Mouse (Mus musculus) neutrophil, adult 5-6 weeks (primary cell): Measurements from ENCODE around the gene Slc25a10. TPM values are rescaled to one million over a fixed set of nuclear protein-coding genes. Genes with fewer than 3 reads are reported as not detected.

Source experiments
- ATAC-seq: fragments of 151-379, 151-347 bp; 2 replicates; pipeline ENCODE4 v1.8.0; 2017; ENCODE audit warnings: mild to moderate bottlenecking, moderate TSS enrichment; ENCODE audit not compliant: insufficient number of reproducible peaks, poor library complexity, low FRiP score, severe bottlenecking; ENCODE audit errors: extremely low read depth
- total RNA-seq: library from RNA; stranded (forward); fragments of 200-1000 nt; gene quantifications from 2 replicates; pipeline ENCODE4 v1.2.3, GENCODE M21; 2017

The Slc25a10 gene
- 5.0 and 7.9 TPM in 2 replicates for total RNA-seq

DNA sequence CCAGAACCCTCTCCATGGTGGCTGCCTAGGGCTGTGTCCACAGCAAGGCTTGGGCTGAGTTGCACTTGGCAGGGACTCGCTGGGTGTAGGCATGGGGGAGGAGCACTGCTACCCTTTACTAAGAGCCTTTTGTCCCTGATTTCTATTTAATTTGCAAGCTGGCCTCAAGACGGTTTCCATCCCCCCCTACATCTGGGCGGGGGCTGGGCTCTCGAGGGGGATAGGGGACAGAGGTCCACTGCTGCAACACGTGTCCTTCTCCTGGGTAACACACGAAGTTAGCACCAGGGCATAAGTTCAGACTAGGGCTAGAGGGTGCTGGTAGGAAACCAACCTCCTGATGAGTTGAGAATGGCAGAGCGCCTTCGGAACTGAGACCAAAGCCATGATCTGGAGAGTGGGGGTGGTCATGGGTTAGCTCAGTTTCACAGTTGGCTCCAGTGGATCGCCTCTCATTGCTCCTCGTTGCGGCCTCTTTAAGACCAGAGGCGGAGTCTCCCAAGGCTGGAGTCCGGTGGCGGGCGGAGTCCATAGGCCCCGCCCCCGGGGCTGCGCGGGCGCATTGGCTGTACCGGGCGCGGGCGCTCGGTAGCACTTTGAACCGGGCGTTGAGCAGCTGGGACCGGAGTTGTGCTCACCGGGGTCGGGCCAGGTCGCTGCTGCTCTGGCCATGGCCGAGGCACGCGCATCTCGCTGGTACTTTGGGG lies at the start of gene Slc25a10:
Slc25a10 (plus strand) TSS at position 524 of the 707 bp plus-strand sequence.
- peak; percentile 46 for ATAC-seq

DNA sequence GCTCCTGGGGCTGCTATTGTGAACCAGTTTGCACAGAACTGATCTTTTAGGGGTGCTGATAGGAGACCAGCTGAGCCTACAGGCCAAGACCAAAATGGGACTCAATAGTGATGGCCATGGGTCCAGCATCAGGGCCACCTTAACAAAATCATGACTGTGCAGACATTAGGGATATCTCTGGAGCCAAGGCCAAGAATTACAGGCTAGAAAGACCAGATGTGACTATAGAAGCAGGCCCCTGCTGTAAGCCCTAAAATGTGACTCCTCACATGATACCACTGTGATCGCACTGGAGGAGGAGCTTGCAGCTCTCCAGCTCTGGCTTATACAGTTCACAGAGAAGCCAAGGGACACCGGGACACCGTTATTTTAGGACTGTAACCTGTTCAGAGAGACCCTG lies 49.3 kb upstream of the Slc25a10 start, which contains the start of gene Tspan10:
Tspan10 (plus strand) TSS at position 301 of the 400 bp plus-strand sequence.
- ATAC-seq = no peak

DNA sequence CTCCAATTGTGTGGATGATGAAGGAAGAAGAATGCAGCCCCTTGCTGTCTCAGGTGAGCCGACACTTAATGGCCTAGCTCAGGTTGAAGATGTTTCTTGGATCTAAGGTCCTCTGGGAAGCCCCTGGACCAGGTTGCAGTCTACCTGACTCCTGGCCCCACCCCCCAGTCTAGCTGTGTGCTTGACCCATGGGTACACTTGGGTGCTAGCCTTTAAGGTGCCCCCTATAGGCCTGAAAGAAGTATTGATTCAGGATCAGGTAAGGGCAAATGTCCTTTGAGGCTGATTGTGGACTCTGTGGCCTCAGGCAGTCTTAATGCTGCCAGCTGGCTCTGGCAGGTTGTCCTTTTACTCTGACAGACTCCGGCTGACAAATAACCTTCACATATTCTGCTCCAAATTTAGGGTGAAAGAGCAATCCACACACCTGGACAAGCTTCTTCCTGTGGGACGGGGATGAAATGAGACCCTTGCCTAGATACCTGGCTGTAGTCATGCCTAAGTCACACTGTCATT lies 48.8 kb upstream of the Slc25a10 start:
- ATAC-seq = no peak

DNA sequence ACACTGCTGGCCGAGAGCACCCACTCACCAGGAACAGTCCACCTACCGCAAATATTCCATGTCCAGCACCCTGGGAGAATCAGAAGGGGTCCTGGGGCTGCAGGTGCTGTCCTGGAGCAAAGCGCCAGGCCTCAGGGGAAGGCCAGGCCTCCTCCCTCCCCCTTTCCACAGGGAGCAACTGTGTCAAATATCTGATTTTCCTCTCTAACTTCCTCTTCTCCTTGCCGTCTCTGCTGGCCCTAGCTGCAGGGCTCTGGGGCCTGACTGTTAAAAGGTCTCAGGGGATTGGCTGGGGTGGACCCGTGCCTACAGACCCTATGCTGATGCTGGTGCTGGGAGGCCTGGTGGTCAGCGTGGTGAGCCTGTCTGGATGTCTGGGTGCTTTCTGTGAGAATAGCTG lies 47.5 kb upstream of the Slc25a10 start:
- no peak for ATAC-seq

DNA sequence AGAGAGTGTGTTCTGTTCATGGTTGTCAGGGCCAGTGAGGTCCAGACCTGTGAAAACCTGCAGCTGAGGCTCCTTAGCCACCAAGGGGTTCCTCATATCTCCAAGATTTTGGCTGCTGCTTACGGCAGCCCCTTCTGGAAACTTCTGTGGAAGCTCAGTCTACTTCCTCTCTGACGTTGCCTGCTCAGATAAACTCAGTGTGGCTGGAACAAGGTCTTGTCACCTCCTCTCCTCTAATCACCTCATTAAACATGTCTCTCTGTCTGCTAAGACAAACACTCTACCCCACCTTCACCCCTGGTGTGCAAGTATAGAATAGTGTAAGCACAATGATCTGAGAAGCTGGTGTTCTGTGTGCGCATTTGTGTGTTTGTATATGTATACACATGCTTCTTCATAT lies 46.2 kb upstream of the Slc25a10 start:
- ATAC-seq = no peak

DNA sequence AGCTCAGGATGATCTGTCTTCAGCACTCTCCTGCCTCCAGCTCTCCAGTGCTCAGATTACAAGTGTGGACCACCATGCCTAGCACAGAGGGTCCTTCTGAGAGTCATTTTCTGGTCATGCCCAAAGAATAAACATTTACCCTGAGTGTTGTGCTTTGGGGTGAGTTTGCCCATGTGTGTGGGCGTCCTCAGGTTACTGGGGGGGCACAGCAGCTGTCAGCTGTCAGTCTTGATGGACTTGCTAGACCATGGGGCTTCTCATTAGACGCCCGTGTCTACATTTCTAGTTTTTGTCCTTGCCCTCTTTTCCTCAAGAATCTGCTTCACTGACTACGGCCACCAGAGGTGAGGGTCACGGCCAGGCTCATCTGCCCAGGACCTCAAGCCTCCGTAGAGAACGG lies 44.5 kb upstream of the Slc25a10 start:
- no peak for ATAC-seq

DNA sequence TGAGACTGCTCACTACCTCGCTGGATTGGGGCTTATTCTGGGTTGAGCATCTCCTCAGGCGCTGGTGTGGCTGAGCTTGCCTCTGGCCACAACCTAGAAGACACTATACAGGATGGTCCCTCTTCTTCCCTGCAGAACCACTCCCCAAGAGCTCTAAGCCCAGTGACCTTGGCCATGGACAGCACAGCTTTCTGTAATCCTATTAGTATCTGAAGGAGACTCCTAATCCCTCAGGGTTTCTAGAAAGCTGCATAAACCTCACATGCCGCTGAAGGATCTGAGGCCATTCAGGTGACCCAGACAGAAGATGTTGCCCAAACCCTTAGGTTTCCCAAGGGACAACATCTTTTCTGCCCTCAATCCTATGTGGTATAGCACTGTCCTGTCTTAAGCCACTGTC lies 39.4 kb upstream of the Slc25a10 start:
- ATAC-seq = no peak

DNA sequence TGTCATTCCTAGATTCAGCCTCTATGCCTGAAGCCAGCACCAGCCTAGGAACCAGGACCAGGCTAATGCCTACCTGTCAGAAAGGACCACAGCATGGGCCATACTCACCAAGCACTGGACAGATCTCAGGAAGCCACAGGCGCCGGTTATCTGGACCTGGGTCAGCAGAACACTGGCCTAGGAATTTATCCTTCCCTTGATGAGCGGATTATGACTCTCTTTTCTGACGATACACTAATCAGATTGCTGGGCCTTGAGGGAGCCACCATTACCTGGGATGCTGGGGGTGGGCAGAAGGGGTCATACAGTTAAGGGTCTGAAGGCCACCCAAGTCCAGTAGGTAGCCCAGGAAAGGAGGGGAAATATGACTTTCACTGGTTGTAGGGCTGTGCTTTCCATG lies 38.3 kb upstream of the Slc25a10 start, which contains the start of gene Pde6g:
Pde6g (minus strand) TSS at position 195 of the 400 bp plus-strand sequence.
- no peak for ATAC-seq

DNA sequence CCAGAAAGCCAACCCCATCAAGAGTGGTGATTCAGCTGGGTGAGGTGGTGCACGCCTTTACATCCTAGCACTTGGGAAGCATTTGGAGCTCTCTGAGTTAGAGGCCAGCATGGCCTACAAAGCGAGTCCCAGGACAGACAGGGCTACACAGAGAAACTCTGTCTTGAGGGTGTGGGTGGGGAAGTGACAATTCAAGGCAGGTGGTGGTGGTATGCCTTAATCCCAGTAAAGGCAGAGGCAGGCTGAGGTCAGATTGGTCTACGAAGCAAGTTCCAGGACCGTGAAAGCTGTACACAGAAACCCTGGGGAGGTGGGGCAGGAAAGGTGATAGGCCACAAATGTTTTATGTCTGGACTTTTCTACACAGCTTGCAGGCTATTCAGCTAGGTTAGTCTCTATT lies 36.7 kb upstream of the Slc25a10 start:
- no peak for ATAC-seq

DNA sequence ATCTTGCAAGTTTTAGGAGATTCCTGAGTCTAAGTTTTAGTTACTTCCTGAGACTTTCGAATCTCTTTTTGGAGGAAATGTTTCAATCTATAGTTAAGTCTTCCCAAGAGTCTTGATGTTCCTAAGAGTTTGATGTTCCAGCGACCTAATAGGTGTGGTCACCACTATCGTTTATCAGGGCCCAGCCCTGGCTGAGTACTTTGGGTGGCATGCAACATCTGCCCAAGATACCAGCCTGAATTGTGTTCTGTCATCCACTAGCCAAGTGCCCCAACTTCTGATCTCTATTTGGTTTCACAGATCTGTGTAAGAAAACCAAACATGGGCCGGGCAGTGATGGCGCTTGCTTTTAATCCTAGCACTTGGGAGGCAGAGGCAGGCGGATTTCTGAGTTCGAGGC lies 36.2 kb upstream of the Slc25a10 start:
- no peak for ATAC-seq

DNA sequence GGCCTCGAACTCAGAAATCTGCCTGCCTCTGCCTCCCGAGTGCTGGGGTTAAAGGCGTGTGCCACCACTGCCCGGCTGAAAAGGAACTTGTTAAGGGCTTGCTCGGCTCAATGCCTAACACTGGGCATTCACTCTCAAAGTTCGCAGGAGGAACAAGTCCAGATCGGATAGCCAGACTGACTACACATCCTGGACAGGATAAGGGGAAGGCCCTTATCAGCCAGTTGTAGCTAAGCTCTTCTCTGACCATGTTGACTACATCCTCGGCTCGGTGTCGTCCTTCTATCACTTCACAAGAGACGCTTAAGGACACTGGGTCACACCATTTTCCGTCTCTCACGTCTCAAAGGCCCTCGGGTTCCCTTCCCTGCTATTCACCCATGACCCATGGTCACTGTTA lies 34.3 kb upstream of the Slc25a10 start:
- no peak for ATAC-seq

DNA sequence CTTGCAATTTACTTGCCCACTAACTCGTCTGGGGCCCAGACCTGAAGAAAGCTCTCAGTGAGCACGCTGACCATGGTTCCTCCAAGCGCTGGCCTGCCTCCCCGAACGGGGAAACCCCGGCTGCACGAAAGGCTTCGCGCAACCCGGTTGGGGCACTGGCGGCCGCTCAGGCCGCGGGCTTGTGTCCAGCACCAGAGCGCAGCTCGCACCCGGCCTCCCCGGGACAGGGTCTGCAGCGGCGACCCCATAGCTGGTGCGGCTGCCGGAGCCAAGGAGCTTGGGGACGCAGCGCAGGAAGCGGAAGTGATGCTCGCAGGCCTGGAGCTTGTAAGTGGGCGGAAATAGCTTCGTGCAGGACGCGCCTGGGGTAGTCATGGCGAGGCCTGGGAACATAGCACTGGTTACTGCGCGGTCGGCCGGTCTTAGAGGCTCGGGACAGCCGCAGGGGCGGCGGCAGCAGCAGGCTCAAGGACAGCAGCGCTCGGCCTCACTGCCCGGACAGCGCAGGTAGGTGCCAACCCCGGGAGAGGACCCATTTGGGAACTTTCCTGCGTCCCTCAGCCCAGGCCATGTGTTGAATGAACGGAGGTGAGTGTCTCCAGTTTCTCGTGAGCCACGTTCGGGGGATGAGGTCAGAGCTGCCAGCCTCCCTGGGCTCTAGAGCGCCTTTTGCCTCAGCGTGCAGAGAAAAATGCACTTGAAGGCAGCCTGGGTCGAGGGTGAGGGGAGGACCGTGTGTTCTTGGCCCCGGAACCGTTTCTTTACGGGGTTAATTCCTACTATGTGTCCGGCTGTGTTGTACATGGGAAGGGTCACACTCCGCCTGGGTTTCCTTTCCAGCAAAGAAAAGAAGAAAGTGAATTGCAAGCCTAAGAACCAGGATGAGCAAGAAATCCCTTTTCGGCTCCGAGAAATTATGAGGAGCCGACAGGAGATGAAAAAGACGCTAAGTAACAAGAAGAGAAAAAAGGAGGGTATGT lies 33.6 kb upstream of the Slc25a10 start, which contains the start of the genes Oxld1 and Ccdc137:
Oxld1 (minus strand) TSS at position 297 of the 980 bp plus-strand sequence.
Ccdc137 (plus strand) TSS at position 344 of the 980 bp plus-strand sequence.
- peak; percentile 86 for ATAC-seq

DNA sequence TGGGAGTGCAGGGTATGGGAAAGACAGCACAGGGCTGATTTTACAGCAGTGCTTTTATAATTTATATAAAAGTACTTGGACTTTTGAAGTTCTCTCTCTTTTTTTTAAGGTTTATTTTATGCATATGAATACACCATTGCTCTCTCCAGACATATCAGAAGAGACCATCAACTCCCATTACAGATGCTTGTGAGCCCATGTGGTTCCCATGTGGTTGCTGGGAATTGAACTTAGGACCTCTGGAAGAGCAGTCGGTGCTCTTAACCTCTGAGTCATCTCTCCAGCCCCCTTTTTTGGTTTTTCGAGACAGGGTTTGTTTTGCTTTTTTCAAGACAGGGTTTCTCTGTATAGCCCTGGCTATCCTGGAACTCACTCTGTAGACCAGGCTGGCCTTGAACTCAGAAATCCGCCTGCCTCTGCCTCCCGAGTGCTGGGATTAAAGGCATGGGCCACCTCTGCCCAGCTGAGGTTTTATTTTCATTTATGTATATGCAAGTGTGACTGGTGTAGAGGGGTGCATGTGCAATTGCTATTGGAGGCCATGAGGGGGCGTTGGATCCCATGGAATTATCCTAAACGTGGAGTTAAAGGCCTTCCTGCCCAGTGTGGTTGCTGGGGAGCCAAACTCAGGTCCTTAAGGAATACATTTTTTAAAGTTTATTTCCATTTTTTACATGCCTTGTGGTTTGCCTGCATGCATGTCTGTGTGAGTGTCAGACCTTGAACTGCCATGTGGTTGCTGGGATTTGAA lies 32.6 kb upstream of the Slc25a10 start:
- ATAC-seq = no peak

DNA sequence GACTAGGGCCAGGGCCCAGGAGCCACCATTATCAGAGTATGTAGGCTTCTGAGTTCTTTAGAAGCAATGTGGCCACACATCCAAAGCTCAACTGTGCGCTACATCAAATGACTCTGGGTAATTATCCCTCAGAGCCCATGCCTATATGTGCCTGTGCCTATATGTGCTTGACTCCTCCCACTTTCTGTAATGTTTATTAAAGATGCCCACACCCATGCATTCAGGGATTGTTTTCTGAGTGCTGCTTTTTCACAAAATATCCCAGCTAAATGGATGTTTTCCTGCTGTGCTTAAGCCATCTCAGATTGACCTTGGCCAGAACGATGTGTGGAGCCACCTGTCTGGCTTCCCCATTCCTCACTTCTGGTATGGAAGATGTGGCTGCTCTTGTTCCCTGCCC lies 28.1 kb upstream of the Slc25a10 start:
- ATAC-seq = no peak

DNA sequence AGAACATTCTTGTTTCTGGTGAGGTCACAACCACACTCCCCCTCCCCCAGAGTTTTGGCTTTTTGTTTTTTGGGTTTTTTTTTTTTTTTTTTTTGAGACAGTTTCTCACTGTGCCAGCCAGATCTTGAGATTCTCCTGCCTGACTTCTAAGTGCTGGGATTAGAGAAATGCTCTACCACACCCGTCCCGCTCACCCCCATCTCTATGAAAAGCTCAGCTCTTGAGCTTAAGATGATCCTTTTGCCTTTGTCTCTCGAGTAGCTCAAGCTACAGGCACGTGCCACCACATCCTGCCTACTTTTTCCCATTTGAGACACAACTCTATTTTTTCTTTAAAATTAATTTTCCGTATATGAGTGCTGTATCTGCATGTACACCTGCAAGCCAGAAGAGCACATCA lies 27.3 kb upstream of the Slc25a10 start:
- no peak for ATAC-seq

DNA sequence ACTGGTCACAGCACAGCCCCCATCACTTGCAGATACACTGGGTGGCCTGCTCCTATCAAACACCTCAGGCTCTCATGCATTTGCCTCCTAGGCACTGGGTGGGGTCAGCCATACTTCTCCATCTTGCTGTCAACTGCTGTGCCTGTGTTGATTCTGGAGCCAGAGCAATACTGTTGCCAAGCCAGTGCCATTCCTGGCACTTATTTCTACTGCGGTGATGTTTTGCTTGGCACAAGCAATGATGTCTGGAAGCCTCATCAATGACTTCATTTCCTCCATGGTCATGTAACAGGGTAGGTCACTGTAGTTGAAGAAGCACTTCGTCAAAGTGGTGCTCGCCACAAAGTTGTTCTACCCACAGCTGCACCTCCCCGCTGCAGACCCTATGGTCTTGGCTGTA lies 26.1 kb upstream of the Slc25a10 start:
- ATAC-seq = no peak

DNA sequence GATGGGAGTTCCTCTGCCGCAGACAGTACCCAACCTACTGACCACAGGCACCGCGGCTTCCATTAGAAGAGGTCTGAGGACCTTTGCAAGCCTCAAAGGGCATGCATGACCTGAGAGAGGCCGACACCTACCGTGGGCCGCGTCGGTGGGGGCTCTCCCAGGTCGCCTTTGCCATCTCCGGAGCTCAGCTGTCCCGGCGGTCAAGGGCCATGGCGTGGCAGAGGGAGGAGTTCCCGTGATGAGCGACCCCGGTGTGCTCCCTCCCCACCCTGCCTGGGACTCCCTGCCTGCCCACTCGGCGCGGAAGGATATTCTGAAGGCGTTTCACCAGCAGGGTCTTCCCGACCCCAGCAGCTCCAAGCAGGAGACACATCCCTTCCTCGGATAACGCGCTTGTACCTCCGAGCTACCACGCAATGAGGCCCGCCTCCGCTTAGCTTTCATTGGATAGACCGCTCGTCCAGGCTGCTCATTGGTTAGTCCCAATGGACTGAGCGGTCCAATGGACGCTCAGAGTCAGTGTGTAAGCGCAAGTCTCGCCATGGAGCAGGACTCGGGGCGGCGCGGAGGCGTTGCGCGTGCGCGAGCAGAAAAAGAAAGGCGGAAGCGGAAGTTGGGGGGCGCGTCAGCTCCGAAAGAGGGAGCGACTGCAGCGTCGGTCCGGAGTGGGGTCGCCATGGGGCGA lies 24.4 kb upstream of the Slc25a10 start, which contains the start of gene Arl16:
Arl16 (minus strand) TSS at position 557 of the 685 bp plus-strand sequence.
- peak; percentile 97 for ATAC-seq

DNA sequence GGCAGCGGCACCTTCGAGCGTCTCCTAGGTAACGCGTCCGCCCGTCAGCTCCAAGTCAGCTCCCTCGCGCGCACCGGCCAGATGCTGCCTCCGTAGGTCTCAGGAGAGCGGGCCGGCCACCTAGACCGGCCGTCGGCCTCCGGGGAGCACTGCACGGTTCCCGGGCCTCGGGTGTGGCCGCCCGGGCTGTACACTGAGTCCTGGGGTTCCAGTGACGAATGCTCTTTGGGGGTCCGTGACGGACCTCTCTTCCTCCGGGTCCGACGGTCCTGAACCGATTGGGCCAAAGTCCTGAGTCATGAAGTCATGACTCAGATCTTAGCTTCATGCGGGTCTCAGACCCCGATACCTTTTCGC lies 23.9 kb upstream of the Slc25a10 start:
- no peak for ATAC-seq
